In the genomic region with DNA sequence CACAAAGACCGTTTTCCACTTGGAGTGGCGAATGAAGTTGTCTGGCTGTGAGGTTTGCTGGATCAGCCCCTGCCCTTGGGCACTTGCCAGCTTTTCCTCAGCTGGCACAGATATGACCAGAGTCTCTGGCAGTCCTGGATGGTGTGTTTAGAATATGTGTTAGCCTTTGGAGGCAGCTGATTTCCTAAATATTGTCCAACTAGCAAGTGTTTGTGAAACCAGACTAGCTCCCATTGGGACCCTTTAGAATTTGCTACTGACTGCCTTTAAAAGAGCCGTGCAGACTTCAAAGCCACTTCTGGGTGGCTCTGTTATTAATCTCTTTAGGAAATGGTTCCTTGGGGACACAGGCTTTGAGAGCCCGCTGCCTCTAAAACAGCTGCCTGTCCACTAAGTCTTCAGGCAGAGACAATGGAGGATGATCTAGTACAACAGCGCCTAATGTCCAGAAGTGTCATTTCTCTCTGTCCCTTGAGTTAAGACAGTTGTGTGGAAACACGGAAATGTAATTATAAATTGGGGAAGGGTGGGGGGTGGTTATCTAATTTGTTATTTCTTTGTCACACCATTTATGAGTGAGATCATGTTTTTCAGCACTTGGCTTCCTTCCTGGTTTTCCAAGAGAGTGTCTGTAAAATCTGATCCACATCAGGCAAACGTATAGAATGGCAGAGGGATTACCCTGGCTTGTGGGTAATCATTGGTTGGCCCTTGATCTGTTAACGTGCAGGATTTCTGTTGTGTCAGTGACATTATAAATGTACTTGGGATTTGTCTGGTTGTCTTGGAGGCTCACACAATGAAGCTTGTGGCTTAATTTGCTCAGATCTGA, we compare ENCODE assay signal across 8 mouse cellular contexts. TPM values are rescaled to one million over a fixed set of nuclear protein-coding genes. Genes with fewer than 3 reads are reported as not detected.
A peak's percentile ranks its signal among the peaks of the same experiment; 100 is the strongest.
DNase-seq lines count a peak whose midpoint lies in the region; ATAC-seq and TF ChIP-seq lines count a peak whose summit lies in the region.

No protein-coding gene starts in this region.

- peak; percentile 90 for DNase-seq in heart, adult 11 months
- DNase-seq in heart, postnatal 25 days (ENCODE audit: low spot score) = no peak
- DNase-seq in adrenal gland, postnatal 10 days = peak; percentile 77
- DNase-seq in heart, postnatal 0 days (ENCODE audit: low spot score) = peak; percentile 51
- DNase-seq in lung, postnatal 10 days = peak; percentile 65
- no peak for DNase-seq in urinary bladder, adult 2 months (ENCODE audit: low spot score)
- no peak for DNase-seq in left cerebral cortex, adult 8-10 months (ENCODE audit: low spot score in 2 of 2)
- DNase-seq in thymus, postnatal 14 days = no peak

- WGBS in heart, postnatal 0 days = 39% methylated on average over 8 of the region's 8 CpGs

- TF ChIP-seq EP300 in heart, postnatal 0 days (IDR thresholded peaks at IDR 0.05; ENCODE audit: low read depth) = no peak

- H3K27me3 ChIP-seq in heart, postnatal 0 days (ENCODE audit: control insufficient read depth, insufficient read depth, low read length) = no peaks in the 10 kb centered on the region

- H3K9me3 ChIP-seq in heart, postnatal 0 days (replicated peaks; ENCODE audit: control insufficient read depth, low read length) = no peaks in the 10 kb centered on the region

- H3K4me2 ChIP-seq in heart, postnatal 0 days (ENCODE audit: low read depth, low read length) = peak overlapping the region; percentile 10; the same call in 1 of the 2 replicates

- peak; percentile 62; the same call in 1 of the 2 replicates for ATAC-seq in heart, postnatal 0 days (ENCODE audit: insufficient read depth, low read depth)

- no peaks in the 10 kb centered on the region for H3K36me3 ChIP-seq in heart, postnatal 0 days (replicated peaks; ENCODE audit: control insufficient read depth, insufficient read depth, low read length)

- H3K27ac ChIP-seq in heart, postnatal 0 days (ENCODE audit: low read depth) = peak overlapping the region; percentile 32; the same call in 1 of the 2 replicates

- intact Hi-C loops in heart, postnatal 25 days (cut with DNase I) = no loop called here

- no peak overlapping the region for H3K9ac ChIP-seq in heart, postnatal 0 days (replicated peaks; ENCODE audit: low read depth, low read length)

- no peak overlapping the region for H3K4me3 ChIP-seq in heart, postnatal 0 days (ENCODE audit: low read depth, low read length)

- TF ChIP-seq CTCF in heart, postnatal 0 days (IDR thresholded peaks at IDR 0.05; ENCODE audit: low read depth) = no peak

- peaks cover 27% of the 10 kb centered on the region for H3K4me1 ChIP-seq in heart, postnatal 0 days (ENCODE audit: control insufficient read depth, insufficient read depth)

RNA-seq across cellular contexts. Expression of a gene that starts 32.1 kb away (rescaled TPM):
- 10 to 100 TPM; 11.7 to 12.9 TPM for total RNA-seq in heart, postnatal 25 days (2021)
- total RNA-seq in adrenal gland, postnatal 10 days (2021) = 10 to 100 TPM; 16.2 to 28.5 TPM
- 6.1 and 9.2 TPM in 2 replicates for total RNA-seq in heart, postnatal 0 days (2014; rRNA removed; ENCODE audit: low replicate concordance)
- polyA plus RNA-seq in heart, postnatal 0 days (2015; fragmentation: Nextera tagmentation; extraction: Ambion mirVana) = 4.2 and 4.4 TPM in 2 replicates
- polyA plus RNA-seq in urinary bladder, adult 2 months (2012; rRNA removed) = 4.1 and 5.1 TPM in 2 replicates
- 10 to 100 TPM; 81.2 to 91.5 (median 85.3) TPM for total RNA-seq in left cerebral cortex, adult 8-10 months (2022)

RNA-seq across cellular contexts. Expression of a gene that starts 32.1 kb away (rescaled TPM):
- total RNA-seq in heart, postnatal 25 days (2021) = 10 to 100 TPM; 11.0 to 11.7 TPM
- total RNA-seq in adrenal gland, postnatal 10 days (2021) = 10 to 100 TPM; 17.1 to 21.5 TPM
- 17.9 and 23.4 TPM in 2 replicates for total RNA-seq in heart, postnatal 0 days (2014; rRNA removed; ENCODE audit: low replicate concordance)
- polyA plus RNA-seq in heart, postnatal 0 days (2015; fragmentation: Nextera tagmentation; extraction: Ambion mirVana) = 22.5 and 24.9 TPM in 2 replicates
- polyA plus RNA-seq in urinary bladder, adult 2 months (2012; rRNA removed) = 19.3 and 22.1 TPM in 2 replicates
- total RNA-seq in left cerebral cortex, adult 8-10 months (2022) = 10 to 100 TPM; 19.8 to 23.3 (median 20.0) TPM

Comparison
In these comparisons a context has a peak if more than half of its experiments do, and no peak if none do; other contexts are left out.
1. DNase-seq: peak in heart, adult 11 months (single experiment), adrenal gland, postnatal 10 days (single experiment), heart, postnatal 0 days (single experiment) and lung, postnatal 10 days (single experiment); none in heart, postnatal 25 days (single experiment), urinary bladder, adult 2 months (single experiment), left cerebral cortex, adult 8-10 months (0 of 2) and thymus, postnatal 14 days (single experiment).